Mouse (Mus musculus) heart, postnatal 14 days (tissue): ENCODE measurements around the gene Aldh2. TPM values are rescaled to one million over a fixed set of nuclear protein-coding genes. Genes with fewer than 3 reads are reported as not detected.

Experiments
- DNase-seq, 2 experiments: peaks; one replicate each; pipeline ENCODE4 v3.0.0; 2021 to 2022
- intact Hi-C: fragments of 180-260 bp; cut with DNase I; formaldehyde crosslinking; loops from one replicate; pipeline ENCODE4 v1.15.1; 2025
- total RNA-seq, 2 experiments: library from RNA; stranded (reverse); gene quantifications; 2 replicates each; pipeline ENCODE4 v1.2.3; 2021

Aldh2 gene
- total RNA-seq, 2 experiments from 2014 or later: 133 to 162 TPM

DNA sequence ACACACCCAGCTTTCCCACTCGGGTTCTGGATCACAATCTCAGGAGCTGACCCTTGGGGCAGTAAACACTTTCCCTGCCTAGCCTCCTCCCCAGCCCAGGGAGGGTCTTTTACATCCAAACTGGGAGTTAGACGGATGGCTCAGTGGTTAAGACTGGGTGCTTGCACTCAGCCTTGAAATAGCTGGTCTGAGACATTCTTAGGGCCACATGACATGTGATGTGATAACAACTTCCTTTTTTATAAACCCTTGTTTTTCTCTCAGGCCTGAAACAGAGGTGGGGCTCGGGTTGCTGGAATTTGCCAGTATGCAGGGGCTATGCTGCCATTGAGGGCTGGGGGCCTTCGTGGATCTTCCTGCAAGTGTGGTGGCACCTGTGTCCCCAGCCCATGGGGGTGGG, 3.7 kb upstream of the Aldh2 start:
- DNase-seq: no peak
- intact Hi-C loops: no loop called here

DNA sequence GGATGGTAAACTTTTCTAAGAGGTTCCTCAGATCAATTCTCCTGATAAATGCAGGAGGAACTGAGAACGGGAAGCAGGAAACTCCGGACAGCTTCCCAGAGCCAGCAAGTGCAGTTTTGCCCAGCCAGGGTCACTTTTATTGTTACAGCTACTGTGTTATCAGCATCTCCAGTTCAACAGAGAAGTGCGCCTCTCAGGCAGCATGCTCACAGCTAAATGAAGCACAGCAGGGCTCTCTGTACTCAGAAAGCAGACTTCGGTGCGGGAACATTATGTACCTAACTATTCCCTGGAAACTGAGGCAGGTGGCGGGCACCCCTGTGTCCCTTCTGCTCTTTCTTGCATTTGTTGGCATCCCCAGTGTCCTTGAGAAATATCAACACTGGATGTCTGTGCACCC, 2.6 kb upstream of the Aldh2 start:
- intact Hi-C loops: no loop called here
- no peak for DNase-seq

DNA sequence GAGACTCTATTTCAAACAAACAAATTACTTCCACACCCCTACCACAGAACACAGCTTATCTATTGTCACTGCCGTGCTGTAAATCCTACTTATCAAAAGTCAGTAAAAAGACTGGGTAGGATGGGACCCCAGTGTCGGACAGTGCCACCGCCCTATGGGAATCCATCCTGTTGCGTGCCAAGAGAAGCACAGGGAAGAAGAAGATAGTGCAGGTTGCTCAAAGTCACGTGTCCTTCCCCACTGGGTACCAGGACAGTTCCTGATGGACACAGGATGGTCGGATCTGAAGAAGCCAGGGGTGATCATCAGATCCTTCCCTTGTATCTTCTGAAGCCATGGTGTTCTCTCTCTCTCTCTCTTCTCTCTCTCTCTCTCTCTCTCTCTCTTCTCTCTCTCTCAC, 2.1 kb upstream of the Aldh2 start:
- intact Hi-C loops: no loop called here
- DNase-seq: no peak

GRCm38 (mm10) chr5:121594714-121595313, 1.2 kb upstream of the Aldh2 start:
- DNase-seq: no peak
- intact Hi-C loops: no loop called here

- peak in 1 of 2 experiments; percentile 32 for DNase-seq
- intact Hi-C loops: no loop called here
These were observed 712 bp downstream of the Aldh2 start for GRCm38 (mm10) chr5:121592816-121593407.

- intact Hi-C loops: no loop called here
- no peak for DNase-seq
These were observed 1.4 kb downstream of the Aldh2 start for GRCm38 (mm10) chr5:121592064-121592815.

DNA sequence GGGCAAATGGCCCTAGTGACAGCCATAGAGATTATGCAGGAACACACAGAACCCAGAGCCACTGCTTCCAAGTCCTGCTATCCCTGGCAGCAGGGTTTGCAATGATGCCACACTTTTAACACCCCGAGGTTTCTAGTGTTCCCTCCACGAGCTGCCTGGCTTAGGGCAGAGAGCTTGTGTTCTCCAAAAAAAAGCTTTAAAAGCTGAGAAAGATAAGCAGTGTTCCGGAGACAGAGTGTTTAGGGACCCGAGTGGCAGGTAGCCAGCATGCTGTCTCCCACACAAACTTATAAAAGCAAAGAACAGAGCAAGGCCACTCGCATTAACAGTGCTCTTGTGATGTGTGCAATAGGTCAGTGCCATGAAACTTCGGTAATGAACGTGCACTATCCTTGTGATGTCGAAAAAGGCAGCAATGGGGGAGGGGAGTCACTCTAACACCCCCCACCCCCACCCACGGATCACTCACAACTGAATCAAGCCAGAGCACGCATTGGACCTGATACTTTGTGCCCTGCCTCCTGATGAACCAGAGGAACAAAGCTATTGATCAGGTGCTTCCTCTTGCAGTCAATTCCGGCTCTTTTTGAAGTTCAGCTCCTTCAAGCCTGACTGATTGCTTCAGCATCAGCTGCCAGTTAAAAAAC, 2.1 kb downstream of the Aldh2 start:
- intact Hi-C loops: no loop called here
- DNase-seq: peak; percentile 38 to 47

DNA sequence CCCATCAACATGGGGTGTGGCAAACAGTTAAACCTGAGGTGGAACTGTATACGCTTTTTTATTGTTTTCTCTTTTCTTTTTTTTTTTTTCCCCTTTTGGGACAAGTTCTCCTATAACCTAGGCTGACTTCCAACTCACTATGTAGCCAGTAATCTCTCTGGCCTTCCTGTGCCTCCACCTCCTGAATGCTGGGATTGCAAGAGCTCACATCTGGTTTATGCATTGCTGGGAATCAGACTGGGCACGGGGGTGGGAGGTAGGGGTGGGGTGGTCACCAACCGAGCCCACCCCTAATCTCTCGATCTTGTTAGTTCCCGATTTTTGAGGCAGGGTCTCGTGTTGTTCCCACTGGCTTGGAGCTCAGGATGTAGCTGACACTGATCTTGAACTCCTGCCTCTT, 3.7 kb downstream of the Aldh2 start:
- DNase-seq: no peak
- intact Hi-C loops: no loop called here

DNA sequence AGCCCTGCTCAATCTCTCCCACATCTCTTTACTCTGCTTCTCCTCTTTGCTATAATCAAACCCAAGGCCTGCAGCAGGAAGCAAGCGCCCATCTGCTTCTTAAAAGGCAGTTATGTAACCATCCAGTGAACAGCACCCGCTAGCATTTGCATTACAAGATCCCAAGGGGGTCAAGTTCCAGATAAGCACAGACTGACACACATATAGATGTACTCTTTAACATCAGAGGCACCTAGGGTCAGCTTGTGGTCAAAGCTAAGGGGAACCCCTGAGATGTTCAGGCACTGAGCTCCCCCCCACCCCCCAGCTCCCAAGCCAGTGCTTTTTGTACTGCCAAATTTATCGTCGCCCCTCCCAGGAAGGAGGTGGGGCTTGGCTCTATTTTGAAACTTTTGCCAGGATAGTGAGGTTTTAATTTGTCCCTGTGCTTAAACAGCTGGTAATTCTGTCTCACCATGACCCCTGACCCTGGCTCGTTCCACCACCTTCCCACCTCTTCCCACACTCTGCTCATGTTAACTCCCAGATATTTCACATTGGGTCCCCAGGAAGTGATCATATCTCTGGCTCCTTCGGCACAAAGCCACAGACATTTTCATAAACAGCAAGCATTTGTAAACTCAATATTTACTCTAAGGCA, 7.1 kb downstream of the Aldh2 start:
- DNase-seq: peak; percentile 53 to 62
- intact Hi-C loops: no loop called here

DNA sequence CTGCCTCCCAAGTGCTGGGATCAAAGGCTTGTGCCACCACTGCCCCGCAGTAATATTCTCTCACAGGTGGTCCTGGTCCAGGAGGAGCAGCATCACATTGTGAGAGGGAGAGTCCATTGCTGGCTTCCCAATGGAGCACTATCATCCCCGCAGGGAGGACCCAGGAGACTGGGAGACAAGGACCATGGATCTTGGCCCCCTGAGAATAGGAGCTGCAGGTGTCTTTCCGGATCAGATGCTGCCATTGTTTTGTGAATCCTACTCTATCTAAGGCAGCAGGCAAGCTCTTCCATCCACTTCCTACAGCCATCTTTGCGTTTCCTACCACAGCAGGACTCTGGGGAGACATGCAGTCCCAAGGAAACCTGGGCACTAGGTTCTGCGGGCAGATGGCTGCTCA, 7.9 kb downstream of the Aldh2 start:
- intact Hi-C loops: no loop called here
- DNase-seq: no peak

GRCm38 (mm10) chr5:121585005-121585404, 8.6 kb downstream of the Aldh2 start:
- intact Hi-C loops: no loop called here
- no peak for DNase-seq

DNA sequence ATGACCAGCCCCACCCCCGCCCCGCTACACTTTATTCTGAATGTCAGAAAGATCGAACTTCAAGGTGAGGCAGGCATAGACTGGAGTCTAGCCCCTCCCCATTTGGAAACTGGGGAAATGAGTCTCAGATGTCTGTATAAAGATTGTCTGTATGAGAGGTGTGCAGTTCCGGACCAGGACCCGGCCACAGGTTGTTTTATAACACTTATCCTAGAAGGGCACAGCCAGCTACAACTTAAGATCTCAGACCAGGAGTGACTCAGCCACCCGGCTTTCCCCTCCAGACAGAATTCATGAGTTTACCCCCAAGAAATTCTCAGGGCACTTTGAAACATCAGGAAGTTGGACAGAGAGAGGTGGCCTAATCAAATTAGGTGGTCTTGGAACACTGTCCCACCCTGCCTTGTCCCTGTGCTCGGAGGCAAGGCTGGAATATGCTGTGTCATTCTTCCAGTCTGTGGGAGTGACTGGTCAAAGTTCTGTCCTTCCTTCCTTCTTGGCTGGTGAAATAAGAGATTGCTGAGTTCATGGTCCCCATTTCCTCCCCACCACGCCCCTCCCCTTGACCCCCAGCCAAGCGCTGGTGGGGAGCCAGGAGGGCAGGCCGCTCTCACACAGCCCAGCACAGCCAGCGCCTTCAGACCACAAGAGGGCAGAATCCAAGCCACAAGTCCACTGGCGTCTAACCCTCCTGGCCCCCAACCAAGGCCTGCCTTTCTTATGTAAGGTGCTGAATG, 9.7 kb downstream of the Aldh2 start:
- DNase-seq: peak; percentile 94 to 97
- intact Hi-C loops: no loop called here

- intact Hi-C loops: no loop called here
- no peak for DNase-seq
These were observed 11.7 kb downstream of the Aldh2 start for GRCm38 (mm10) chr5:121581945-121582344.

DNA sequence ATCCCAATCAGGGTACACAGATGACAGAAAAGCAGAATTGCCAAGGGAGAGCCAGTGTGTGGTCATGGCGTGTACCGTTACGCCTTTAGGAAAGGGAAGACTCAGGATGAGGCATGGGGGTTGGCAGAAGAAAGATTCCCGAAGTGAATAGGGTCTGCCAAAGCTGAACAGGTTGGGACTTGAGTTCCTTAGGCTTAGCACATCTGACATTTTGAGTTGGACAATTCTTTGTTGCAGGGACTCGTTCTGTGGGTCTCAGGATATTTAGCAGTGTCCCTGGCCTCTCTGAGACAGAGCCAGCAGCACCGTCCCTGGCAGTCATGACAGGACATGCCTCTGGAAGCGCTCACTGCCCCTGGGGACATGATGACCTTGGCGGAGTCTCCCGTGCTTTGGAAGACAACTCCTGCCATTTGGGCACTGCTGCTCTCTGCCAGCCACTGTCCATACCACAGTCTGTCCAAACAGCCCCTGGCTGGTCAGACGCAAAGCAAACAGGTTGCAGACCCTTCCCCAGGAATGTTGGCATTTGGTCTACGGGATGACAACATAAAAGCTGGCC, 16.6 kb downstream of the Aldh2 start:
- peak; percentile 40 to 53 for DNase-seq
- intact Hi-C loops: no loop called here

DNA sequence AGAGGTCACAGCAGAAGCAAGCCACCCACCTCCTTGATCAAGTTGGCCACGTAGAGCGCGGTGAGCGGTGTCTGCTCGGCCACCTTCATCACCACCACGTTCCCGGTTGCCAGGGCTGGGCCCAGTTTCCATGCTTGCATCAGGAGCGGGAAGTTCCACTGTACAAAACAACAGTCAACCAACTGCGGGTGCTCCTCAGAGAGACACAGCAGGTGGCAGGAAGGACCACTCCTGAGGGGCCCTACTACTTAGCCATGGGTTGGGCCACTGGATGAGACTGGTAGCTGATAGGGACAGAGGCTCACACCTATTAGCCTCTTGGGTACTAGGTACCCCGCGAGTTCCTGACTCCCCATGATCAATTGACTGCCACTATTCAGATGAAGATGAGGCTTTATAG, 17.8 kb downstream of the Aldh2 start:
- DNase-seq: no peak
- intact Hi-C loops: no loop called here

DNA sequence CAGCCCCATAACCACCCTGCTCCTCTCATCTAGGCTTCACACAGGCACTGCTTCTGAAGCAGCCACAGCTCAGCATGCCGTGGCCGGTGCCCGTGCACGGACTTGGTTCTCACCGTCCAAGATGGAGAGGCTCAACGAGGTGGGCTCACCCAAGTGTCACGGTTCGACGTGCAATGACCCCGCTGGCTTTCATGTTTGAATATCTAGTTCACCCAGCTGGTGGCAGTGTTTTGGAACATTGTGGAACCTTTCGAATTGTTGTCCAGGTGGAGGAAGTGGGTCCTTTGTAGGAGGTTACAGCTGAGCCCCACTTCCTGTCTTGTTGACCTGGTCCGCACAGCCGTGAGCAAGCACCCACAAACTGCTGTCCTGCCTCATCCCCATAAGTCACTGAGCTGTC, 19.5 kb downstream of the Aldh2 start:
- intact Hi-C loops: no loop called here
- DNase-seq: no peak

- intact Hi-C loops: no loop called here
- DNase-seq: no peak
These were observed 22.8 kb downstream of the Aldh2 start for GRCm38 (mm10) chr5:121570787-121571186.

DNA sequence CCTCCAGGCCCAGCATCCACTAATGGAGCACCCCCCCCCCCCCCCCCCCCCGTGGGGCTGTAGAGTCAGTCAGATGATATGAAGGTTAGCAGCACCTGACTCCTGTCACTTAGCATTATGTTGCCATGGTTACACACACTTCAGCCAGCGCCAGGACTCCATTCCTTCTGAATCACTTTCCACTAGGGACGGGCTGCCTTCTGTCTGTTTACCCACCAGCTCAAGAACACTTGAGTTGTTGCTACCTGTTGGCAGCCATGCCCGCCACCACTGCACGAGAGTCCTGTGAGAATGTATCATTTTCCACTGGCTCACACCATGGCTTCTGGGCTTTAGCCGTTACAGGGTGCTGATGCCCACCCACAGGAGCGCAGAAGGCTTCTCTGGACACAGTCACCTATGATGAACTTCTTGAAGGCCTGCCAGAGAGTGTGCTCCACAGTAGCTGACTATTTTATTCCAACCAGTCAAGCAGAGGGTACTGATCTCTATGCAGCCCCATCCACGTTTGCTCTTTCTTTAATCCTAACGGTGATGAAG, 23.7 kb downstream of the Aldh2 start:
- intact Hi-C loops: no loop called here
- DNase-seq: no peak

DNA sequence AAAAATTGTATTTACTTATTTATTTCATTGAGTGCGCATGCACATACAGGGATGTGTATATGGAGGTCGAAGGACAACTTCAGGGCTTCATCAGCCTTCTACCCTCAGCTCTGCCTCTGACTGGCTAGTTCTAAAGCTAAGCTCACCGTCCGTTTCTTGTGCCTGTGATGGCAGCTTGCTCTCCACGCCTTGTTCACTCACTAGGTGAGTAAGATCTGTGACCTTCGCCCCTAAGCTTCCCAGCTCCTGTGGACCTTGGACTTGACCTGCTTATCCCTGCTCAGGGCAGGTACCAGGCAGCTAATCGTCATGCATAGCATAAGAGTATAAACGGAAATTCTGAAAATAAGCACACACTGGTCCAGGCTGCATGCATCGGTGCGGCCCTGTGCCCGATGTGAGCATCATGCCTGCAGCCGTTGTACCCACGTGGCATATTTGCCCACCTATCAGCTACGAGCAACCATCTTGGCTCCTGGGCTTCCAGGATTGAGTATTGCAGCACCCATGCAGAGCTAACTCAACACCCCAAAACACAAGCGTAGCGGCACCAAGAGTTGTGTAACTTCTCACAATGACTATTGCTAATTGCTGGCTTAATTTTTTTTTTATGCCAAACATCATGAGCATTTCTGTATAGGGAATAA, 27.5 kb downstream of the Aldh2 start:
- intact Hi-C loops: no loop called here
- no peak for DNase-seq
